Mouse (Mus musculus) megakaryocyte, embryonic 14.5 days (primary cell): Measurements from ENCODE around the gene 4930558K02Rik.

Experiments
- FLI1 ChIP-seq: IDR thresholded peaks from 2 replicates; pipeline ENCODE4 v1.6.1; 2012; ENCODE audit warnings: low read length, inconsistent platforms, mixed read lengths
- GATA1 ChIP-seq: IDR thresholded peaks from 3 replicates; pipeline ENCODE4 v1.6.1; 2012; ENCODE audit warnings: mixed read lengths, low read length, inconsistent platforms, borderline replicate concordance

DNA sequence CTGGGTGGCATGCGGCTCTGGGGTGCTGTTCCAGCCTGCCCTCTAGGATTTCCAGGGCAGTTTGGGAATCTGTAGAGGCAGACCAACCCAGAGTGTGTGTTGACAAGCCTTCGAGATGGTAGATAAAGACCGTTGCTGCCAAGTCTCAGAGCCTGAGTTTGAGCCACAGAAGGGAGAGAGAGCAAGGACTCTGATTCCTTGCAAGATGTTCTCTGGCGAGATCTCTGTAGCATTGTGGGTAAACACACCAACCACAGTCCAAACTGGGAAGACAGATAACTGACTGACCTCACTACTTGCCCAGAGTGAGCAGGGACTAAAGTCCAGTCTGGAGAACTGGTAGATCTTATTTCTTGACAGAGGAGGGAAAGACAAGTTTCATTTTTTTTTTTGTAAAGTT, 34.1 kb upstream of the 4930558K02Rik start:
- TF ChIP-seq GATA1: no peak
- no peak for TF ChIP-seq FLI1
